Mouse (Mus musculus) ES-Bruce4 (cell line): ENCODE measurements around the gene Zdhhc14. TPM values are rescaled to one million over a fixed set of nuclear protein-coding genes. Genes with fewer than 3 reads are reported as not detected.

Source experiments
- H3K27ac ChIP-seq: 2 replicates; pipeline ENCODE4 v1.5.1; 2012; ENCODE audit warnings: low read length, inconsistent platforms; ENCODE audit not compliant: insufficient read depth
- H3K27me3 ChIP-seq: 2 replicates; pipeline ENCODE4 v1.6.1; 2012; ENCODE audit warnings: mild to moderate bottlenecking, low read length, inconsistent platforms; ENCODE audit not compliant: control insufficient read depth, poor library complexity, insufficient read depth, severe bottlenecking
- H3K36me3 ChIP-seq: 2 replicates; pipeline ENCODE4 v1.6.1; 2012; ENCODE audit warnings: inconsistent platforms, mild to moderate bottlenecking, low read length, moderate library complexity; ENCODE audit not compliant: control insufficient read depth, poor library complexity, insufficient read depth, severe bottlenecking
- H3K4me1 ChIP-seq: one replicate; pipeline ENCODE4 v1.8.1; 2011; ENCODE audit warnings: low read length; ENCODE audit not compliant: control insufficient read depth, insufficient read depth
- H3K4me3 ChIP-seq: 2 replicates; pipeline ENCODE4 v1.5.1; 2011; ENCODE audit warnings: low read depth, mild to moderate bottlenecking, low read length
- H3K9ac ChIP-seq: 2 replicates; pipeline ENCODE4 v1.6.1; 2012; ENCODE audit warnings: low read depth, mild to moderate bottlenecking, inconsistent platforms; ENCODE audit not compliant: poor library complexity, severe bottlenecking
- H3K9me3 ChIP-seq: replicated peaks from 2 replicates; pipeline ENCODE4 v1.6.1; 2012; ENCODE audit warnings: mild to moderate bottlenecking, low read length, inconsistent platforms; ENCODE audit not compliant: control insufficient read depth, poor library complexity, insufficient read depth, severe bottlenecking
- CTCF ChIP-seq: IDR thresholded peaks from one replicate; pipeline ENCODE4 v1.8.1; 2011; ENCODE audit warnings: low read depth, low read length
- EP300 ChIP-seq: IDR thresholded peaks from 2 replicates; pipeline ENCODE4 v1.6.1; 2011; ENCODE audit warnings: low read depth, low read length; ENCODE audit not compliant: insufficient read depth
- POLR2A ChIP-seq: IDR thresholded peaks from one replicate; pipeline ENCODE4 v1.8.1; 2011; ENCODE audit warnings: low read length; ENCODE audit not compliant: insufficient read depth
- polyA plus RNA-seq: library from polyadenylated mRNA; stranded (reverse); fragments of >200 nt; gene quantifications from 2 replicates; pipeline ENCODE4 v1.2.4, GENCODE M21; 2011; ENCODE audit warnings: low read depth; ENCODE audit not compliant: missing spikeins, insufficient read depth, insufficient read length

Zdhhc14 gene
- polyA plus RNA-seq, 1 experiment = 1.0 TPM

DNA sequence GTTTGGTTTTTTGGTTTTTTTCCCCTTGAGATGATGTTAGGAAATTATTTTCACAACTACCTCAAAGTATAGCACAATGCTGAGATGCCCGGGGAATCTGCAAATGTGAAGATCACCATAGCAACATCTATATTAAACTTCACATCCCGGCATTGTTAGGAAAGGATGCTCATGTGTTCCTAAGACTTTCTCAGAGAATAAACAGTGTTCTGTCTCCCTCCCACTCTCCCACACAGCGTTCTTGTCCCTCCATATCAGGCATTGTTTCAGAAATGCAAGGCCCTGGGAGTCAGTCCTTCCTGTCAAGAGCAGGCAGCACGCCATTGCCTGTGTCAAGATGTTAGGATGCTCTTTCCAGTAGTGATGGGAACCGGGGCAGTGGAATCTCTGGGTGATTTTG, 51.7 kb downstream of the Zdhhc14 start:
- no peak overlapping the region for H3K4me3 ChIP-seq
- no peak overlapping the region for H3K9ac ChIP-seq
- H3K36me3 ChIP-seq = no peaks in the 10 kb centered on the region
- TF ChIP-seq EP300 (no peak), POLR2A (no peak), CTCF (no peak)
- no peaks in the 10 kb centered on the region for H3K4me1 ChIP-seq
- no peaks in the 10 kb centered on the region for H3K9me3 ChIP-seq
- H3K27me3 ChIP-seq = no peaks in the 10 kb centered on the region
- H3K27ac ChIP-seq = no peak overlapping the region

DNA sequence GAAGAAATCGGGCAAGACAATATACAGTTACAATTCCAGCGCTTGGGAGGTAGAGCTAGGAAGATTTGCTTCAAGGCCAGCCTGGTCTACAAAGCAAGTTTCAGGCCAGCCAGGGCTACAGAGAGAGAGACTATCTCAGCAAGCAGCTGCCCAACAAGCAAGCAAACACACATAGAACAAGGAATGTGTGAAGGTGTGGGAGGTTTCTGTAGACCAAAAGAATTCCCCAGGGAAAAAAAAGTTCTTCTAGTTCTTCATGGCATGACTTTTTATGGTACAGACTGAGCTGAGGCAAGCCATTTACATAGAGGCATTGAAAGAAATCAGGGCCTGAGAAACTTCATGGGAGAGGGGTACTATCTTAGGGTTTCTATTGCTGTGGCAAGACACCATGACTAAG, 52.7 kb downstream of the Zdhhc14 start:
- Histone ChIP-seq H3K4me3 (no peak overlapping the region), H3K4me1 (no peaks in the 10 kb centered on the region), H3K36me3 (no peaks in the 10 kb centered on the region), H3K9me3 (no peaks in the 10 kb centered on the region), H3K9ac (no peak overlapping the region), H3K27me3 (no peaks in the 10 kb centered on the region), H3K27ac (no peak overlapping the region)
- TF ChIP-seq POLR2A (no peak), CTCF (no peak), EP300 (no peak)

DNA sequence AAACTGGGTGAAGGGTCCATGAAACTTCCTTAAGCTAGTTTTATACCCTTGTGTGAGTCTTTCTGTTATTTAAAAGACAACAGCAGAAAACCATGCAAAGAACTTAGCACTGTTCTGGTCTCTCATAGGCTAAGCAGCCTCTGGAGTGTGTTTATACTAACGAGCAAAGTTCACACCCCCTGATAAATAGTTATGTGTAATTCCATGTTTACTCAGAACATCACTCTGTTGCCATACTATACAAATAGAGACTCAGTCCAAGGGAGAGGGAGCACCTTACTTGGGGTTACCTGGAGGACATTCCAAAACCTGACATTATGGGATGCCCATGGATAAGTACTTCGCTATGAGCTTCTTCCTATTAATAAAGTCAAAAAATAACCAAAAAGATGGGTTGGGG, 56.2 kb downstream of the Zdhhc14 start:
- Histone ChIP-seq H3K4me3 (no peak overlapping the region), H3K27ac (no peak overlapping the region), H3K4me1 (peaks cover 2% of the 10 kb centered on the region), H3K9ac (no peak overlapping the region), H3K27me3 (no peaks in the 10 kb centered on the region), H3K36me3 (no peaks in the 10 kb centered on the region), H3K9me3 (no peaks in the 10 kb centered on the region)
- no peak for TF ChIP-seq EP300
- no peak for TF ChIP-seq POLR2A
- no peak for TF ChIP-seq CTCF

DNA sequence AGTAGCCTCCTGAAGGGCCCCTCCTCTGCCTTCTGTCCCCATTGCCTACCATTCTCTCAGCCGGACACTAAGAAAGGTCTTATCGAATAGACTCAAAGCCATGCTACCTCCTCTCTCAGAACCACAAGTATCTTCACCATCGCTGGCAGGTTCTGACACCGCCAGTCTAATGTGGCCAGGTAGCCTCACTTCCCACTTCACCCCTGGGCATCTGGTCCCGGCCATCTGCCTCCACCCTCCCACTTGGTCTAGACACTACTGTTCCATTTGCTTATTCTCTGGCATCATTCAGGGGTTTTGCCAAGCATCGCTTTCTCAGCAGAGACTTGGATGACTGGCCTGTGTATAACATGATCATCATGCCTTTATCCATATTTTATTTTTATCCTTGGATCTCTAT, 57.1 kb downstream of the Zdhhc14 start:
- TF ChIP-seq POLR2A (no peak), CTCF (no peak), EP300 (no peak)
- H3K27ac ChIP-seq = no peak overlapping the region
- H3K36me3 ChIP-seq = no peaks in the 10 kb centered on the region
- no peaks in the 10 kb centered on the region for H3K27me3 ChIP-seq
- H3K9me3 ChIP-seq = no peaks in the 10 kb centered on the region
- H3K9ac ChIP-seq = no peak overlapping the region
- peaks cover 2% of the 10 kb centered on the region for H3K4me1 ChIP-seq
- no peak overlapping the region for H3K4me3 ChIP-seq

DNA sequence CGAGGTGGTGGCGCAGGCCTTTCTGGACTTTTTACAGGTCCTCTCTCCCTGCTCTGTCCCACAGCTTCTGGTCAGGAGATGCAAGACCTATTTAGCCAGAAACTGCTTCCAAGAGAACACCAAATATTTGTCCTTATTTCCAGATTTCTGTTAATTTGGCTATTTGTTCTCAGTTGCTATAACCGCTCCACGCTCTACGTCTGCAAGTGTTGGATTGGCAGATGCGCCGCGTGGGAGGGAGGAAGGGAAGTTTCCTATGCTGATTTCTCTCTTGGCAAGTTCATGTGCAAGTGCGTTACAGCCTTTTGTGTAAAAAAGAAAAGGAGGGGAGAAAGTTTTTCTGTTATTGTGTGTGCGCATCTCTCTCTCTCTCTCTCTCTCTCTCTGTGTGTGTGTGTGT, 58.1 kb downstream of the Zdhhc14 start:
- TF ChIP-seq EP300 (no peak), POLR2A (no peak), CTCF (no peak)
- Histone ChIP-seq H3K4me3 (no peak overlapping the region), H3K9ac (no peak overlapping the region), H3K36me3 (no peaks in the 10 kb centered on the region), H3K4me1 (peaks cover 2% of the 10 kb centered on the region), H3K27me3 (no peaks in the 10 kb centered on the region), H3K9me3 (no peaks in the 10 kb centered on the region), H3K27ac (no peak overlapping the region)

DNA sequence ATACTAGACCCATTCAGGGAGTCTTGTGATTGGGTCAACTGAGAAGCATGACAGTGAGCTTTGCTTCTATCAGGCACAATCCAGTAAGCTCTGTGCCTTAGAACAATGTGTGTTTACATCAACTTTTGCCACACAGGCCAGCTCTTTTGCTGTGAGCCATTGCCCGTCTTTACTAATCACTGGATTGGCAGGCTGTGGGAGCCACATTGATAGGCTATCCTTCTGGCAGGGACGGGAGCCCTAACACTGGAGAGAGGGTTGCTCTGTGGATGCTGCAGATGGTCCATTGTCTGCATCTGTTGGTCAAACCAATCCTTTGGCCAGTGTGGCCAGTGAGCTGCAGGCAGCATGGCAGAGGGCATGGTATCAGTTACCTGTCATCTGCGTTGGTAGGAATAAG, 58.8 kb downstream of the Zdhhc14 start:
- Histone ChIP-seq H3K9ac (no peak overlapping the region), H3K27me3 (no peaks in the 10 kb centered on the region), H3K27ac (no peak overlapping the region), H3K36me3 (no peaks in the 10 kb centered on the region), H3K9me3 (no peaks in the 10 kb centered on the region), H3K4me1 (peaks cover 2% of the 10 kb centered on the region), H3K4me3 (no peak overlapping the region)
- no peak for TF ChIP-seq CTCF
- TF ChIP-seq EP300 = no peak
- TF ChIP-seq POLR2A = no peak
